ENCODE assay signal across 8 mouse cellular contexts in genomic region chr10:121334576-121334975, GRCm38 (mm10). TPM values are rescaled to one million over a fixed set of nuclear protein-coding genes. Genes with fewer than 3 reads are reported as not detected.
DNase-seq lines count a peak whose midpoint lies in the region; ATAC-seq and TF ChIP-seq lines count a peak whose summit lies in the region.

No protein-coding gene starts in this region.

- H3K4me3 ChIP-seq in hindbrain, embryonic 11.5 days (ENCODE audit: low read depth, low read length): no peak overlapping the region
- H3K4me3 ChIP-seq in hindbrain, embryonic 12.5 days: no peak overlapping the region
- no peak overlapping the region for H3K4me3 ChIP-seq in E14TG2a.4 (replicated peaks; ENCODE audit: low read length)

- no peak overlapping the region for H3K9ac ChIP-seq in hindbrain, embryonic 11.5 days (ENCODE audit: low read depth, low read length)
- no peak overlapping the region for H3K9ac ChIP-seq in hindbrain, embryonic 12.5 days

- H3K4me1 ChIP-seq in hindbrain, embryonic 11.5 days (replicated peaks; ENCODE audit: control insufficient read depth, insufficient read depth, low read length): no peaks in the 10 kb centered on the region
- H3K4me1 ChIP-seq in hindbrain, embryonic 12.5 days: no peaks in the 10 kb centered on the region
- H3K4me1 ChIP-seq in E14TG2a.4 (replicated peaks; ENCODE audit: low read depth, low read length): peaks cover 4% of the 10 kb centered on the region; the same call in 1 of the 2 replicates

- H3K27ac ChIP-seq in hindbrain, embryonic 11.5 days (ENCODE audit: low read depth, low read length): no peak overlapping the region
- H3K27ac ChIP-seq in hindbrain, embryonic 12.5 days: no peak overlapping the region

- intact Hi-C loops in gastrocnemius, postnatal 14 days (cut with DNase I; ENCODE audit: low total_unique reads): no loop called here

- H3K9me3 ChIP-seq in hindbrain, embryonic 11.5 days (ENCODE audit: control insufficient read depth, low read length): no peaks in the 10 kb centered on the region
- H3K9me3 ChIP-seq in hindbrain, embryonic 12.5 days (replicated peaks): no peaks in the 10 kb centered on the region
- peaks cover 20% of the 10 kb centered on the region for H3K9me3 ChIP-seq in E14TG2a.4 (ENCODE audit: low read length)

- no peak overlapping the region for H3K4me2 ChIP-seq in hindbrain, embryonic 11.5 days (replicated peaks; ENCODE audit: low read depth, low read length)
- H3K4me2 ChIP-seq in hindbrain, embryonic 12.5 days (replicated peaks): no peak overlapping the region

- WGBS in hindbrain, embryonic 11.5 days: 70% methylated on average over 3 of the region's 3 CpGs
- 75% methylated on average over 3 of the region's 3 CpGs for WGBS in hindbrain, embryonic 12.5 days

- peak; percentile 96 for TF ChIP-seq CTCF in E14TG2a.4 (conservative IDR thresholded peaks at IDR 0.05; ENCODE audit: low read length)

- no peaks in the 10 kb centered on the region for H3K36me3 ChIP-seq in hindbrain, embryonic 11.5 days (ENCODE audit: control insufficient read depth, insufficient read depth, low read length)
- H3K36me3 ChIP-seq in hindbrain, embryonic 12.5 days: no peaks in the 10 kb centered on the region
- no peaks in the 10 kb centered on the region for H3K36me3 ChIP-seq in E14TG2a.4 (ENCODE audit: insufficient read depth, low read length)

- peak; percentile 71 for DNase-seq in hindbrain, embryonic 11.5 days (ENCODE audit: low spot score)
- DNase-seq in gastrocnemius, postnatal 14 days: peak; percentile 46
- peak; percentile 30 to 48 for DNase-seq in layer of hippocampus, postnatal 36 days
- peak; percentile 83 for DNase-seq in naive thymus-derived CD4-positive, alpha-beta T cell, adult 2 months (ENCODE audit: low read depth)
- DNase-seq in thymus, adult 18-20 months: peak; percentile 18 to 23

- ATAC-seq in hindbrain, embryonic 11.5 days (ENCODE audit: low FRiP score): no peak
- ATAC-seq in hindbrain, embryonic 12.5 days (ENCODE audit: low FRiP score): no peak
- peak; percentile 61; the same call in 1 of the 2 replicates for ATAC-seq in cerebellum, adult (ENCODE audit: insufficient number of reproducible peaks, low FRiP score, low TSS enrichment)

- no peaks in the 10 kb centered on the region for H3K27me3 ChIP-seq in hindbrain, embryonic 11.5 days (ENCODE audit: control insufficient read depth, insufficient read depth, low read length)
- H3K27me3 ChIP-seq in hindbrain, embryonic 12.5 days: no peaks in the 10 kb centered on the region
- 0 out of 2 replicates have a peak, but pooled peaks cover 2% of the 10 kb centered on the region for H3K27me3 ChIP-seq in E14TG2a.4 (ENCODE audit: insufficient read depth, low read length)

RNA-seq across cellular contexts. Expression of gene Tbc1d30, which starts 16.5 kb away (rescaled TPM):
- polyA plus RNA-seq in hindbrain, embryonic 11.5 days (2014; fragmentation: Nextera tagmentation; extraction: Ambion mirVana): 4.7 and 6.1 TPM in 2 replicates
- 6.7 and 7.9 TPM in 2 replicates for polyA plus RNA-seq in hindbrain, embryonic 12.5 days (2016; fragmentation: Nextera tagmentation; extraction: Ambion mirVana)
- total RNA-seq in gastrocnemius, postnatal 14 days (2021): under 1 TPM; 0.31 to 0.84 TPM
- 10 to 100 TPM; 32.2 to 41.7 TPM for total RNA-seq in layer of hippocampus, postnatal 36 days (2021)

RNA-seq across cellular contexts. Expression of gene Gns, which starts 30.3 kb away (rescaled TPM):
- 38.8 and 41.2 TPM in 2 replicates for polyA plus RNA-seq in hindbrain, embryonic 11.5 days (2014; fragmentation: Nextera tagmentation; extraction: Ambion mirVana)
- polyA plus RNA-seq in hindbrain, embryonic 12.5 days (2016; fragmentation: Nextera tagmentation; extraction: Ambion mirVana): 50.8 and 54.1 TPM in 2 replicates
- total RNA-seq in gastrocnemius, postnatal 14 days (2021): 10 to 100 TPM; 35.4 to 36.9 TPM
- 10 to 100 TPM; 77.8 to 80.3 TPM for total RNA-seq in layer of hippocampus, postnatal 36 days (2021)

Comparison
In these comparisons a context has a peak if more than half of its experiments do, and no peak if none do; other contexts are left out.
1. DNase-seq: peak in every context shown above with its lines; median percentile 83 in naive thymus-derived CD4-positive, alpha-beta T cell, adult 2 months; 71 in hindbrain, embryonic 11.5 days; 46 in gastrocnemius, postnatal 14 days; 39 in layer of hippocampus, postnatal 36 days; 20 in thymus, adult 18-20 months.
2. RNA of gene Tbc1d30, which starts 16.5 kb away (total RNA-seq): 32.2 to 41.7 TPM in layer of hippocampus, postnatal 36 days; 0.31 to 0.84 TPM in gastrocnemius, postnatal 14 days; every median in the first group is over 10 times any median in the second.